Comparison of ENCODE assay signal across 8 mouse cellular contexts in genomic region chr12:108764917-108765678, GRCm38 (mm10). TPM values are rescaled to one million over a fixed set of nuclear protein-coding genes. Genes with fewer than 3 reads are reported as not detected.
DNase-seq lines count a peak whose midpoint lies in the region; ATAC-seq and TF ChIP-seq lines count a peak whose summit lies in the region.

No protein-coding gene starts in this region.

- peak; percentile 97 for DNase-seq in 416B (ENCODE audit: low read depth)
- no peak for DNase-seq in embryo, embryonic 11 days
- no peak for DNase-seq in gastrocnemius, postnatal 10 days
- no peak for DNase-seq in gastrocnemius, postnatal 36 days

- no peaks in the 10 kb centered on the region for H3K4me1 ChIP-seq in ES-Bruce4 (ENCODE audit: control insufficient read depth, insufficient read depth, low read length)
- H3K4me1 ChIP-seq in heart, embryonic 11.5 days (ENCODE audit: control insufficient read depth, insufficient read depth, low read length), result peaks cover 19% of the 10 kb centered on the region
- peaks cover 21% of the 10 kb centered on the region for H3K4me1 ChIP-seq in limb, embryonic 12.5 days (replicated peaks)

- no peaks in the 10 kb centered on the region for H3K36me3 ChIP-seq in ES-Bruce4 (ENCODE audit: control insufficient read depth, insufficient read depth, low read length, poor library complexity, severe bottlenecking)
- no peaks in the 10 kb centered on the region for H3K36me3 ChIP-seq in heart, embryonic 11.5 days (ENCODE audit: control insufficient read depth, insufficient read depth, low read length)
- H3K36me3 ChIP-seq in limb, embryonic 12.5 days, result no peaks in the 10 kb centered on the region

- no peak for TF ChIP-seq CTCF in ES-Bruce4 (IDR thresholded peaks at IDR 0.05; ENCODE audit: low read depth, low read length)

- TF ChIP-seq POLR2A in ES-Bruce4 (IDR thresholded peaks at IDR 0.05; ENCODE audit: insufficient read depth, low read length), result no peak

- intact Hi-C loops in gastrocnemius, postnatal 36 days (cut with DNase I), result loop anchor here (5.0 kb wide), 1 partner anchor 203 kb away; no protein-coding TSS in a partner anchor

- ATAC-seq in heart, embryonic 11.5 days (replicated peaks; ENCODE audit: insufficient number of reproducible peaks, low FRiP score, low TSS enrichment), result no peak
- ATAC-seq in limb, embryonic 12.5 days (ENCODE audit: insufficient number of reproducible peaks, insufficient read depth, low FRiP score, low TSS enrichment, low read depth), result no peak
- ATAC-seq in monocyte, adult 5-6 weeks (replicated peaks; ENCODE audit: insufficient number of reproducible peaks, low FRiP score, low TSS enrichment, poor library complexity, severe bottlenecking), result peak; percentile 62

- peak overlapping the region; percentile 69 for H3K4me2 ChIP-seq in heart, embryonic 11.5 days
- H3K4me2 ChIP-seq in limb, embryonic 12.5 days, result peak overlapping the region; percentile 56

- WGBS in heart, embryonic 11.5 days (ENCODE audit: insufficient replicate concordance), result 71% methylated on average over 22 of the region's 22 CpGs
- whole genome bisulfite sequencing in limb, embryonic 12.5 days, result 71% methylated on average over 22 of the region's 22 CpGs

- no peaks in the 10 kb centered on the region for H3K9me3 ChIP-seq in ES-Bruce4 (replicated peaks; ENCODE audit: control insufficient read depth, insufficient read depth, low read length, poor library complexity, severe bottlenecking)
- H3K9me3 ChIP-seq in heart, embryonic 11.5 days (replicated peaks; ENCODE audit: control insufficient read depth, low read length), result no peaks in the 10 kb centered on the region
- no peaks in the 10 kb centered on the region for H3K9me3 ChIP-seq in limb, embryonic 12.5 days

- peak overlapping the region; percentile 15; the same call in 1 of the 2 replicates for H3K9ac ChIP-seq in ES-Bruce4 (ENCODE audit: low read depth, poor library complexity, severe bottlenecking)
- H3K9ac ChIP-seq in heart, embryonic 11.5 days (ENCODE audit: low read depth, low read length), result peak overlapping the region; percentile 58
- peak overlapping the region; percentile 45 for H3K9ac ChIP-seq in limb, embryonic 12.5 days (replicated peaks)

- no peaks in the 10 kb centered on the region for H3K27me3 ChIP-seq in ES-Bruce4 (ENCODE audit: control insufficient read depth, insufficient read depth, low read length, poor library complexity, severe bottlenecking)
- H3K27me3 ChIP-seq in heart, embryonic 11.5 days (ENCODE audit: control insufficient read depth, insufficient read depth, low read length), result no peaks in the 10 kb centered on the region
- no peaks in the 10 kb centered on the region for H3K27me3 ChIP-seq in limb, embryonic 12.5 days

- no peak for TF ChIP-seq EP300 in ES-Bruce4 (IDR thresholded peaks at IDR 0.05; ENCODE audit: insufficient read depth, low read depth, low read length)

- H3K4me3 ChIP-seq in ES-Bruce4 (ENCODE audit: low read depth, low read length), result peak overlapping the region; percentile 68
- H3K4me3 ChIP-seq in heart, embryonic 11.5 days (ENCODE audit: low read depth, low read length), result peak overlapping the region; percentile 37
- H3K4me3 ChIP-seq in limb, embryonic 12.5 days (replicated peaks), result peak overlapping the region; percentile 33

- no peak overlapping the region for H3K27ac ChIP-seq in ES-Bruce4 (ENCODE audit: insufficient read depth, low read length)
- H3K27ac ChIP-seq in heart, embryonic 11.5 days (ENCODE audit: low read depth, low read length), result 0 out of 2 replicates have a peak overlapping the region, but pooled peaks have one; percentile 18
- peak overlapping the region; percentile 87 for H3K27ac ChIP-seq in limb, embryonic 12.5 days

RNA-seq across cellular contexts. Expression of gene Yy1, which starts 27.7 kb away (rescaled TPM):
- polyA plus RNA-seq in ES-Bruce4 (2011; ENCODE audit: insufficient read depth, insufficient read length, low read depth, missing spikeins), result 121 and 124 TPM in 2 replicates
- polyA plus RNA-seq in heart, embryonic 11.5 days (2014; fragmentation: Nextera tagmentation; extraction: Ambion mirVana), result 13.0 and 14.2 TPM in 2 replicates
- polyA plus RNA-seq in limb, embryonic 12.5 days (2016; fragmentation: Nextera tagmentation; extraction: Ambion mirVana), result 23.8 and 24.0 TPM in 2 replicates
- total RNA-seq in monocyte, adult 5-6 weeks (2017), result 51.4 to 60.9 TPM (median 60.3 TPM) in 3 replicates
- total RNA-seq in gastrocnemius, postnatal 10 days (2021), result 10 to 100 TPM; 25.0 to 35.5 TPM
- 10 to 100 TPM; 24.6 to 28.5 TPM for total RNA-seq in gastrocnemius, postnatal 36 days (2021)
